Mouse (Mus musculus) kidney, postnatal 36 days (tissue): Measurements from ENCODE around the gene 4930474N05Rik.

Experiments
- DNase-seq, 2 experiments: peaks; one replicate each; pipeline ENCODE4 v3.0.0; 2021 to 2022; ENCODE audit warnings: mixed read lengths in 2 of 2

4930474N05Rik gene

GRCm38 (mm10) chr14:36094617-36095016 is at the start of gene 4930474N05Rik:
Gene 4930474N05Rik (plus strand): TSS chr14:36094917.
- DNase-seq, result no peak

GRCm38 (mm10) chr14:36048746-36049391 is 45.8 kb upstream of the 4930474N05Rik start:
- DNase-seq, result peak in 1 of 2 experiments; percentile 18

- no peak for DNase-seq
Measured at GRCm38 (mm10) chr14:36053281-36053680, 41.4 kb upstream of the 4930474N05Rik start.

GRCm38 (mm10) chr14:36098528-36098927 is 3.8 kb downstream of the 4930474N05Rik start:
- no peak for DNase-seq

GRCm38 (mm10) chr14:36099647-36100046 is 4.9 kb downstream of the 4930474N05Rik start:
- no peak for DNase-seq

GRCm38 (mm10) chr14:36100731-36101130 is 6.0 kb downstream of the 4930474N05Rik start:
- no peak for DNase-seq

- DNase-seq, result no peak
Measured at GRCm38 (mm10) chr14:36114481-36114880, 19.8 kb downstream of the 4930474N05Rik start.

- no peak for DNase-seq
Measured at GRCm38 (mm10) chr14:36123775-36124335, 29.1 kb downstream of the 4930474N05Rik start.

- DNase-seq, result no peak
Measured at GRCm38 (mm10) chr14:36135749-36136148, 41.0 kb downstream of the 4930474N05Rik start.

- no peak for DNase-seq
Measured at GRCm38 (mm10) chr14:36137696-36138095, 43.0 kb downstream of the 4930474N05Rik start.

GRCm38 (mm10) chr14:36145261-36145660 is 50.5 kb downstream of the 4930474N05Rik start:
- no peak for DNase-seq
